Mouse (Mus musculus) heart, postnatal 0 days (tissue): ENCODE measurements at regions not wholly inside any gene's neighbourhood (a gene's known extent, or its start where the extent isn't known, plus 50 kb on each side); places are given as distances from the start of the nearest gene placed in this dataset.

Source experiments
- CTCF ChIP-seq: IDR thresholded peaks from 2 replicates; pipeline ENCODE4 v1.5.1; 2016; ENCODE audit warnings: antibody characterized with exemption, control low read depth, low read depth
- EP300 ChIP-seq: IDR thresholded peaks from 2 replicates; pipeline ENCODE4 v1.6.1; 2016; ENCODE audit warnings: antibody characterized with exemption, low read depth

GRCm38 (mm10) chr16:19061796-19062195, 185.0 kb downstream of the Hira start:
- no peak for TF ChIP-seq CTCF
- TF ChIP-seq EP300 = no peak
